Comparison of ENCODE assay signal across 9 mouse cellular contexts in genomic region chr3:75517631-75518250, GRCm38 (mm10). TPM values are rescaled to one million over a fixed set of nuclear protein-coding genes. Genes with fewer than 3 reads are reported as not detected.
DNase-seq lines count a peak whose midpoint lies in the region; ATAC-seq and TF ChIP-seq lines count a peak whose summit lies in the region.
"Had no signal": no experiment of that assay in that cellular context is flagged by ENCODE, and none has a peak within 500 bp of the region (broad histone marks: within the 10 kb centered on the region; RNA-seq: fewer than 3 reads in every experiment).

No protein-coding gene starts in this region.

- DNase-seq in gastrocnemius, adult 18-20 months (ENCODE audit: low spot score): peak; percentile 34
- DNase-seq in gastrocnemius, postnatal 25 days: no peak
- peak; percentile 40 to 67 for DNase-seq in cerebellum, postnatal 14 days
- peak; percentile 36 for DNase-seq in layer of hippocampus, adult 9-10 months (ENCODE audit: low spot score)
- DNase-seq in lung, postnatal 10 days: peak; percentile 53
- DNase-seq in spleen, postnatal 36 days (ENCODE audit: low spot score in 2 of 2): peak; percentile 46 to 49

- H3K4me3 ChIP-seq in E14TG2a.4 (replicated peaks; ENCODE audit: low read length): no peak overlapping the region
- H3K4me3 ChIP-seq: limb, embryonic 13.5 days had no signal

- H3K36me3 ChIP-seq in E14TG2a.4 (ENCODE audit: insufficient read depth, low read length): peaks cover 43% of the 10 kb centered on the region

- no peaks in the 10 kb centered on the region for H3K9me3 ChIP-seq in E14TG2a.4 (ENCODE audit: low read length)
- H3K9me3 ChIP-seq: limb, embryonic 13.5 days had no signal

- no peaks in the 10 kb centered on the region for H3K27me3 ChIP-seq in E14TG2a.4 (ENCODE audit: insufficient read depth, low read length)
- H3K27me3 ChIP-seq: limb, embryonic 13.5 days had no signal

- peak; percentile 90 for ATAC-seq in granulocyte monocyte progenitor cell, adult 5-6 weeks (replicated peaks; ENCODE audit: poor library complexity, severe bottlenecking)

- peaks cover 23% of the 10 kb centered on the region for H3K4me1 ChIP-seq in E14TG2a.4 (replicated peaks; ENCODE audit: low read depth, low read length)
- H3K4me1 ChIP-seq: limb, embryonic 13.5 days had no signal

- TF ChIP-seq CTCF in E14TG2a.4 (conservative IDR thresholded peaks at IDR 0.05; ENCODE audit: low read length): peak; percentile 91

RNA-seq across cellular contexts. Expression of gene Wdr49, which starts 35.8 kb away (rescaled TPM):
- not detected for total RNA-seq in gastrocnemius, adult 18-20 months (2021)
- not detected for total RNA-seq in gastrocnemius, postnatal 25 days (2021)
- not detected in 2 replicates for total RNA-seq in granulocyte monocyte progenitor cell, adult 5-6 weeks (2014; fragmentation: Nextera tagmentation)
- 0.46 TPM in 1 of 2 replicates, not detected in the other for total RNA-seq in granulocyte monocyte progenitor cell, adult 5-6 weeks (2017)

RNA-seq across cellular contexts. Expression of gene Pdcd10, which starts 38.9 kb away (rescaled TPM):
- total RNA-seq in gastrocnemius, adult 18-20 months (2021): 10 to 100 TPM; 13.2 to 13.9 TPM
- total RNA-seq in gastrocnemius, postnatal 25 days (2021): 10 to 100 TPM; 15.4 to 18.6 TPM
- 44.0 and 61.8 TPM in 2 replicates for total RNA-seq in granulocyte monocyte progenitor cell, adult 5-6 weeks (2014; fragmentation: Nextera tagmentation)
- 126 and 169 TPM in 2 replicates for total RNA-seq in granulocyte monocyte progenitor cell, adult 5-6 weeks (2017)

RNA-seq across cellular contexts. Expression of gene Serpini1, which starts 39.6 kb away (rescaled TPM):
- under 1 TPM; 0.48 to 0.88 TPM for total RNA-seq in gastrocnemius, adult 18-20 months (2021)
- under 1 TPM; 0.56 to 0.83 TPM for total RNA-seq in gastrocnemius, postnatal 25 days (2021)
- 0.53 and 8.3 TPM in 2 replicates for total RNA-seq in granulocyte monocyte progenitor cell, adult 5-6 weeks (2014; fragmentation: Nextera tagmentation)
- total RNA-seq in granulocyte monocyte progenitor cell, adult 5-6 weeks (2017): 1.2 and 1.3 TPM in 2 replicates
